Mouse (Mus musculus) urinary bladder, postnatal 10 days (tissue): ENCODE measurements around the gene Mki67.

Experiments
- DNase-seq: peaks from one replicate; pipeline ENCODE4 v3.0.0; 2022; ENCODE audit warnings: low spot score

Gene Mki67

DNA sequence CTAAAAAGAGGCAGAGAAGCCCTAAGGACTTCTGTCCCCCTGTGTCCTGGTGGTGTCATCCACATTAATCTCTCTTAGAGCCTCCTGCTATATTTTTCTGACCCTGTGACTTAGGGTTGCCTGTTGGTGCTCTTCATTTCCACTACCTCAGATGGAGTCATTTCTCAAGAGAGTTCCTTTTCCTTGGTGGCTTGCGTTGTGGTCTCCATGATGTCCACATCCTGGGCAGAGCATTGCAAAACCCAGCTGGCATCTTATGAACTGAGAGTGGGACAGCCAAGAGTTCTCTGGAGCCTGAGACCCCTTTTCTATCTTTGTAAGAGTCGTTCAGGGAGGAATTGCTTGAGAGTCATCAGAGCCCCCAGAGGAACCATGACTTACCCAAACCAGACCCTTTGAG lies 49.8 kb downstream of the Mki67 start:
- DNase-seq, result no peak

DNA sequence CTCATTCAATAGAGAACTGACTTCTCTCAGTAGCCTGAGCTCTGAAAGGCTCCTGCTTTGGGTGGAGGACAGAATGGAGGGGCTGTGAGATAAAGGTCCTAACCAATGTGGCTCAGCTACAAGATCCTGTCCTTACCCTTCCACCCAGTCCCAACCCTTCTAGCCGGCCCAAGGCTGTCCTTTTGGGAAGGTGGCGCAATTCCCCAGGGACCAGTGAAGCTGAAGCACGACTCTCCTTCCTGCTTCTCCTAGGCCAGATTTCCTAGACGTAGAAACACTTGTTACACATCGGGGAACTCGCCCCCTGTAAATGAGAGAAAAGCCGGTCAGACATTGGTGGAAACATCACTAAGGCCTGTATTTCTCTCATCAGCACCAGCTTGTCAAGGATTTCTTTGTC lies 52.0 kb downstream of the Mki67 start:
- no peak for DNase-seq

DNA sequence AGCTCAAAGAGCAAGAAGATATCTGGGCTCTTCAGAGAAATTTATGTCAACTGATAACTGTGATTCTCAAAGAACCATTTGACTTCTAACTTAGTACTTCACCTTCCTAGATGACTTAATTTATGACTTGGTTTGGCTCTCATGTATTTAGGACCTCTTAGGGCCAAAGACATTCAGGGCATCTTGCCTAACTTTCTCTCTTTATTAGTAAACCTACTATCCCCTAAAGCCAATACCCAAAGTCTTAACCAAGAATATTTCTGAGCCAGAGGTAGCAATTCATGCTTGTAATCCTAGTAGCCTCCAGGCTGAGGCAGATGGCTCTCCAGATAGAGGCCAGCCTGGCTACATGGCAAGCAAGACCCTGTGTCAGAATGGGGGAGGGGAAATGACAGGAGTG lies 55.8 kb downstream of the Mki67 start:
- DNase-seq, result no peak

DNA sequence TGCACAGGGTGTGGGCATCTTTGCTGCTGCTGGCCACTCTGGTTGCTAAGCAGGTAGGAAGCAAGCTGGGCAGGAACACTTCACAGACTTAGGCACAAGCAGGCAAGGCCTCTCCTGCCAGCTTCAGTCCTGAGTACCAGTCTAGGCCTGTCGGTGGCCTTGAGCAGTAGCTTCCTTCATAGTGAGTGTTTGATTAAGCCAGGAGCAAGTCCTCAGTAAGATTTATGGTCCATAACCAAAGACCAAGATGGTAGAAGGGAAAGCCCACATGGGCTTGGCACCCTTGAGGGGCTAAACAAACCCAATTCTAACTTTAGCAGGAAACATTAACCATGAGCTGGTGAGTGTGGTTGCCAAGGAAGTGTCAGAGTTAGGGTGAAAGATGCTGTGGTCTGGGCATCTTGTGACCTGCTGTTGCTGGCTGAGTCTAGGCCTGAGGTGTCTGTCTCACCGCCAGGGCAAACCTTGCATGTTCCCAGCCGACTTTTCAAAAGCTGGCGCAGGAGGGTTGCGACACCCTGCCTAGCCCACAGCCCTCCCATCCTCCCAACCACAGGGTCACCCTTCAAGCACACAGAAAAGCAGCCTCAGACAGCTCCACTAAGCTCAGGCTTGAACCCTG lies 56.7 kb downstream of the Mki67 start:
- DNase-seq, result no peak

DNA sequence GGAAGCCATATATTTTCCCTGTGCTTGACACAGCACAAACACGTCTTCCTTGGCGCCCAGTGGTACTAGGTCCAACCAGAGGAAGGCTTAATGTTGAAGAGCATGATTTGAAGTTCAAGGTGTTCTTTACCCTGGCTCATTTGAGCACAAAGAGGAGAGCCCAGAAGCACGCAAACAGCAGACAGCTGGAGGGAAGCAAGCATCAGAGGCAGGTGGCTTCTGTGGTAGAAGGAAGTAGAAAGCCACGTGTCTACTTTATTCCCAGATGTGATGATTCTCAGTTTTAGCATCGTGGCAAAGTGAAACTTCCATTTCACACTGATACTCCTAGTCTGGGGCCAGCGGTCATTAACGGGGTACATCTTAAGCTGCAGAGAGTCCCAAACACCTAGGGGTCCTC lies 58.0 kb downstream of the Mki67 start:
- no peak for DNase-seq

DNA sequence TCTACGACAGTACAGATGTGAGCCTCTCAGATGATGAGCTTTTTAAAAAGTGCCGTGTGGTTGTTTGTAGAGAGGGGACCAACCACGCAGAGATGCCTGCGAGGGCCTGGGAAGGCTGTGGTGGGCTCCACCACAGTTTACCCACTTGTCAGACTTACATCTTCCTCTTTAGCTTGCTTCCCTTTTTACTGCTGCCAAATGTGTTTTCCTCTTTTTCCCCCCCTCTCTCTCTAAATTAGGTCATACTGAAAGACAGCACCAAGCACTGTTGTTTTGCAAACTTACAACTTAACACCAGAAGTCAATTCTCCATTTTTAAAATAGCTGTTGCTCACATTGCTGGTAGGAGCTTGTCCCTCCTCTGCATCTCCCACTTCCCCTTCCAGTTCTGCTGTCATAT lies 61.0 kb downstream of the Mki67 start:
- no peak for DNase-seq

DNA sequence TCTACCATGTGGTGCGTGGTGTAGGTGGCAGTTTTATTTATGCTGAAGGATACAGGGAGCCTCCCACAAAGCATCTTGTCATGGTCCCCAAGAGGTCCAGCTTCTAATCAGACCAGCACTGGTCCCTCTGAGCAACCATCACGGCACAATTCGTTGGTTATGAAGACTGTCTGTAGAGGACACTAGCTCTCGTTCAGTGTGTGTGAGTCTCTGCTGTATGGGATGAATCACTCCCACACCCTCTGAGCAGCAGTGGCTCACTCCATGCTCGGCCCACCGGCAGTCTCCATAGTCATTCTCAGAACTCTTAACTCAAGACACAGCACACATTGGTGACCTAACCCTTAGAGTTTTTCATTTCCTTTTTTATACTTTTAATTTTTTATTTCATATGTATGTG lies 61.9 kb downstream of the Mki67 start:
- DNase-seq, result no peak

DNA sequence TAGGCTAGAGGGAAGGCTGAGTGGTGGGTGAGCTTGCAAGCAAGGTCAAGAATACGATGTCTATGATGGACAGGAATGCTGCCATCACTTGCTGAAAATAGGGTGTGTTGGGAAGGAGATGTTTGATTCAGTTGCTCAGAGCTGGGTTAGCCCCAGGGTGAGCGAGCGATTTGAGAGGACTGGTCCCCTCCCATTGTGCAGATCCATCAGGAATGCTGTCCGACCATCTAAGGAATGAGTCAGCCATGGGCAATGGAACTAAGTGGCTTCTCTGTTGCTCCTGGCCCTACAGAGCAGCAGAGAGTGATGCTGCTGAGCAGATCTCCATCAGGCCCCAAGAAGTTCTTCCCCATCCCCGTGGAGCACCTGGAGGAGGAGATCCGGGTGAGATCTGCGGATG lies 62.6 kb downstream of the Mki67 start:
- DNase-seq, result no peak

DNA sequence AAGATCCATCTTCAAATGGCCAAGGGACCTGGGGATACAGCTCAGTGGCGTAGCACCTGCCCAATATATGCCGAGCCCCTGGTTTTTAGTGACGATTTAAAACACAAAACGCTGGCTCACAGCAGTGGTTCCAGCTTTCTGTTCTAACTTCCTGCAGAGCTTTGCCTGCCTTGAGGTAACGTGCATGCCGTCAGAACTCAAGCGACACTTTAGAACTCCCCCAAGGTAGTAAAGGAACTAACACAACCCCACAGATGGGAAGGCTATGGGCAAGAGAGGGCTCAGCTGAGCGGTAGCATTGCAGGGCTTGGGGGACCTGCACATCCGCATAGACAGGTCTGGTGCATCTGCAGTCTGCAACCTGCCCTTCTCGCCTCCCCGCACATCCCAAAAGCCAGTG lies 63.4 kb downstream of the Mki67 start:
- DNase-seq, result no peak

DNA sequence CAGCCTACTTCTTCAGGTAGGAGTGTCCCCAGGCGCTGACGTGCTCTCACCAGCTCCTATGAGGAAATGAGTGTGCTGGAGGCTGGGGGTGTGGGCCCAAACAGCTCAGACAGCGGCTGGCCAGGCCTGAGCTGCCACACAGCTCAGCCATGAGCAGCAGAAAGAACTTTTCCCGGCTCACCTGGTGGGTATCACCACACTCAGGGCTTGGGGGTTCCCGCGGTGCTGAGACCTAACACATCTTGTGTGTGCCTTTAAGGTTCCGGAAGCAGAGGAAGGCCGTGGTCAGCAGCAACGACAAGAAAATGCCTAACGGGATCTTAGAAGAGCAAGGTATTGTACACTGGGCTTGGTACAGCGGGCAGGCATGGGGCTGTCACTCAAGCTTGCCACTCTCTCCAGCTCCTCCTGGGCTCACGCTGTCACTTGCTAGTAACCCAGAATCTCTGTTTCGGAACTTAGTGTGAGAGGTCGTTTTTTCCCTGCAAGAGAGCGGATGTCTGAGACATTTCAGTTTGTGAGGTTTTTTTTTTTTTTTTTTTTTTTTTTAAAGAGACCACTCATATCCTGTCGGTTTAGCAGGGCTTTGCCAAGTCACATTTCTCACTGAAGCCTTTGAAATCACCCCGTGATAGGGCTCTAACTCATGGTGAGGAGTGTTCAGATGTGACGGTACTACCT lies 64.2 kb downstream of the Mki67 start:
- DNase-seq, result no peak

DNA sequence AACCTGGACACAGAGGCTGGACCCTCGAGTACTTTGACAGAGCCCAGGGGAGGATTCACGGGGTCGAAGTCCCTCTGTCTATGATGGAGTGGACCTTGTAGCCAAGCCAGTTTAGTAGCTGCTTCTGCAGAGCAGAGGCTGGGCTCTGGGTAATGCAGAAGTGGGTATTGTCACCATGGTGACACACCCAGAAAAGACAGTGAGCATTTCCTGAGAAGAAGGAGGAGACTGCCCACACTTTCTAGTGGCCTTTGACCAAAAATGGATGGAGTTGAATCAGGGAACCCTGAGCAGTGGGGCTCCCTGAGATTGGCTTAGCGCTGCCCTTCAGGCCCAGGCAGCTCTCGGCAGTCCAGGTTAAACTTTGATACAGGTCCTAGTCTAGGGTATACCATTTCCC lies 66.1 kb downstream of the Mki67 start:
- DNase-seq, result no peak

DNA sequence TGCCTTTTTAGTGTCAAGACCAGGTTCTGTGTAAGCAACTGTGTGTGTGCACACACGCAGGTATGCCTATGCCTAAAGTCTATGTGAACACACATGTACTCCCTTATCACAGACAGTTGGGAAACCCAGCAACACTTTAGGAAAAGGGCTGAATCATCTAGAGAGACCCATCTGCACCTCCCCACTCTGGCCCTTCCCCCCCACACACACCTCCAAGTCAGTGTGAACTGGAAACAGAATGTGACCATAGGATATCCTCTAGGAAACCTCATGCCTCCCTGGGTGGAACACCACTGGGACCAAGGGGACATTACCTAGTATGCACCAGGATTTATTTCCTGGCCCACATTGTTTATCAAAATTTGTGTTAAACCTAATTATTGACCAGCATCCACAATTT lies 66.9 kb downstream of the Mki67 start:
- no peak for DNase-seq

DNA sequence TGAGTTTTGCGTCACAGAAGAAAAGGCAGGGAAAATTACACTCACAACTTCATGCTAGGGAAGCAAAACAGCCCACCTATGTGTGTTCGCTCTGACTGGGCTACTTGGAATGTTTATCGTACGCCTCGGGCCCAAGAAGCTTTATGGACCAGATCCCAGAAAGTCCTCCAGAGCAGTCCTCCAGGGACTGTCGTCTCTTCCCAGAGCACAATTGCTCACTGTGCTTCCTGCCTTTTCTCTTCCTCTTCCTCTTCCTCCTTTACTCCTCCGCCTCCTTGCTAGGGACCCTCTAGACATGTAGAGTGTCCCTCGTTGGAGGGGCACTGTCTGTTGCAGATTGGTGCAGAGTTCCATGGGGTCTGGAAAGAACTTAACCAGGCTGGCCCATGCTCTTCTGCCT lies 67.3 kb downstream of the Mki67 start:
- no peak for DNase-seq

DNA sequence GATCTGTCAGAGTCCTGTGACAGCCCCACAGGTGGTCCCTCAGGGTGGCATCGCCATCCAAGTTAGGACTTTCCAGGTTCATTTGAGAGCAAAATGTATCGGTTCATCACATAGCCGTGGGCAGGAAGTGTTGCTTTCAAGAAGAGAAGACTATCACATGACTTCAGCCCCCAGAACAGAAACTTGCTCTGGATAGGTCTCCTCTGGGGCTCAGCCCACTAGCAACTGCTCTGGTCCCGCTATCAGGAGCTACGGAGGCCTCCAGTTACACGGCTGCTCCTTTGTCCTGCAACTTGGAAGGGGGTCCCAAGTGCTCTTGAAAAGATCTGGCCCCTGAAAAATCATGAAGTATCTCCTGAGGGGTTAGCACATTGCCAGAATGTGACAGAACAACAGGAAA lies 69.2 kb downstream of the Mki67 start:
- DNase-seq, result no peak

DNA sequence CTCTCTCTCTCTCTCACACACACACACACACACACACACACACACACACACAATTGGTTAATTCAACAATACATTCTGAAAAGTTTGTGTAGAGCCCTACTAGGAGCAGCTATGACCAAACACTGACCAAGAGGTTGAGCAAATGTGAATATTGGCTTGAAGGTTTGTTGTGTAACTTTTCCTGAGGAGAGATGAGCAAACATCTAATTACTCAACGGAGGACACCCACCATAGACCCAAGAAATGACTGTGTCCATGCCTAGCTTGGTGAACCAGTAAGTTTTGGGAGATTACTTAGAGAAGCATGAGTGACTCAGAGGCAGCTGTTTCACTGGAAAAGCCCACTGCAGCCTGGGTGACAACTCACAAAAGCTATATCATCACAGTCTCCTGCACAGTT lies 71.7 kb downstream of the Mki67 start:
- no peak for DNase-seq

DNA sequence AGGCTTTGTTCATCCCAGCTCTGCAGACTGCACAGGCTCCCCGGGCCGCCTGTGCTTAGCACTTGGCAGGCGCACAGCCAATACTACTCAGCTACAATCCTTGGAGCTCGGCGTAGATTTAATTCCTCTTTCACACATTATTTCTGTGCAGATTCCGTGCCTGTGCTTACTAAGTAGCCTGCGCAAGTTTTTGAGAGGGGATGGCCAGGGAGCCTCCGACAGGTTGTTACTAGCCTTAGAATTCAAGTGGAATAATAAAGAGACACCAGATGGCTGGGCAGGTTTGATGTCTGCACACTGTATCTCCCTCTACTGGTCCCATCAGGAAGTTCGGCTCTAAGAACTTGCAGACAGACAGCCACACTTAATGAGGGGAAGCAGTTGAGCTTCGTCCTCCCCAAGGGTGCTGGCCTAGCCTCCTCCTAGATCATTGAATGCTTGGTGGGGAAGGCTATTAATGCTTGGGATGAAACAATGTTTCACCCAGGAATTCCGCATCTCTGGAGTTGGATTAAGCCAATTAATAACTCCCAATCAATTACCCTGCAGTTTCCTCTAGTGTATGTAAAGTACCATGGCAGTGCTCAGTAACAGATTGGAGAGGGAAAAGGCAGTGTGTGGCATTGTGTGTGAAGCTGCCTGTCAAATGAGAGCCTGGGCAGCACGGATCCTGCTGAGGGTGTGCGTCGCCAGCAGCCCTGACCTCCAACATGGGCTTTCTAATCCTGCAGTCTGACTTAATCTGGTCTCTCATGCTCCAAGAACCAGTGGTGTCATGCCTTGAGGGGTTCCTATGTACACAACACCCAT lies 74.3 kb downstream of the Mki67 start:
- no peak for DNase-seq
